Mouse (Mus musculus): ENCODE measurements around the gene Rslcan18.
"Not testable (repeated sequence)": the region's sequence is repeated elsewhere in the genome, so short reads cannot be mapped to it uniquely, and the experiment has no call there.

Gene Rslcan18

DNA sequence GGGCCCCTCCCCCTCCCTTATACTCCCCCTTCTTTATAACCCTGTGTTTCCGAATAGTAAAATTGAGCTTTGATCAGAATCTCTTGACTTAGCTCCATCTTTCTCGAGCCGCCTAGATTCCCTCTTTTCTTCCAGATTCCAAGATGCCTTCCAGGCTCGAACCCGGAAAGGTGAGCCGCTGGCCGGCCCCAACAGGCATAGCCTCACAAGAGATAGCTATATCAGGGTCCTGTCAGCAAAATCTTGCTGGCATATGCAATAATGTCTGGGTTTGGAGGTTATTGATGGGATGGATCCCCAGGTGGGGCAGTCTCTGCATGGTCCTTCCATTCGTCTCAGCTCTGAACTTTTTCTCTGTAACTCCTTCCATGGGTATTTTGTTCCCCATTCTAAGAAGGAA, at the start of gene Rslcan18:
Gene Rslcan18 (minus strand): TSS at position 101 of the 400 bp plus-strand sequence.
- not testable (repeated sequence) for DNase-seq

DNA sequence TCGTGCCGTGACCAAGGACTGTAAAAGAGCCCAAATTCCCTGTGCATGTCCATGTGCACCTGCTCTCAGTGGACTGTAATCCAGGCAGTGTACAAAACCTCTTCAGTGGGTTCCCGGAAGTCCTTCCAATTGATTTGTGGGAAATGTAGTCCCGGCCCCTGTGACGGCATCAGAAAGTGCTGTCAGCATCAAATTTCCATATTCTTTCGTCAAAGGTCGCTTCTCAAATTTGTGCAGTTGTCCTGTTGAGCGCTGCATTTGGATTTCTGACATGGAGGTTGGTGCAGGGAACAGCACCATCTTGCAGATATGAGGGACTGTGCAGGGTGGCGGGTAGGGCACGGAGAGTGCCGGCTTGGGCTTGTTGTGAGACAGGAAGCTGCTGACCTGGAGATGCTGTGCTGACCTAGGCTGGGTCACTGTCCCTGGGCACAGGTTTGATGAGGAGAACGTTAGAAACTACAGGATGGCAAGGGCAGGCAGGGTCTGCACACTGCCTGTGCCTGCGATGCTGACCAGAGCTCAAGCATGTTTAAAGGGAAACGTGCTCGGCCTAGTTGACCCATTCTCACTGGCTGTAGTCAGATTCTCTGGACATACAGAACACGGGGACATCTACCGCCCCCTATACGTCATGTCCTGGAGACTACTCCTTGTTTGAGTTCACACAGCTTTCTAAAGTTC, 12.1 kb upstream of the Rslcan18 start:
- DNase-seq = peak; percentile 78

DNA sequence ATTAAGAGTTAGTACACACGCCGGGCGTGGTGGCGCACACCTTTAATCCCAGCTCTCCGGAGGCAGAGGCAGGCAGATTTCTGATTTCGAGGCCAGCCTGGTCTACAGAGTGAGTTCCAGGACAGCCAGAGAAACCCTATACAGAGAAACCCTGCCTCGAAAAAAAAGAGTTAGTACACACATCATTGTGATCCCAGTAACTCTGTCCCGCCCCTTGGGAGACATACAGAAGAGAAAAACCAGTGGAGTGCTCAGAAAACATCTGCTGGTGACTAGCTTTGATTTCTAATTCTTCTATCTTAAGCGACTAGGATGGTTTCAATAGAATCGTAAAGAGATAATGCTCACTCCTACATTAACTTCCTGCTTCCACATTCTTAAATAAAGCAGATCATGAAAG, 11.4 kb upstream of the Rslcan18 start:
- DNase-seq = not testable (repeated sequence)

DNA sequence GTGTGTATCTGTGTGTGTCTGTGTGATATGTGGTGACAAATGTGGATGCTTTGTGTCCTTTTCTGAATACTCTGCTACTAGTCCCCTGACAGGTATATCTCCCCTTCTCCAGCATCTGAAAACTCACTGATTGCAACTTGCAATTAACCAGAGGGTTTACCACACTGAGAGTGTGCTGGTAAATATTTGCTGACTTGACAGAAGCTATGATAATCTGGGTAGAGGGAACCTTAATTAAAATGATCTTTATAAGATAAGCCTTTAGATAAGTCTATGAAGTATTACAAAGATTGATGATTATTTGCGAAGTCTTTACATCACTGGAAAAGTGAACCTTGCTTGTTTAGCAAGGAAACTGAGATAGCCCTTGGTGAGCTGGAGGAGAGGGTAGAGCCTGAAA, 8.4 kb upstream of the Rslcan18 start:
- DNase-seq = no peak

DNA sequence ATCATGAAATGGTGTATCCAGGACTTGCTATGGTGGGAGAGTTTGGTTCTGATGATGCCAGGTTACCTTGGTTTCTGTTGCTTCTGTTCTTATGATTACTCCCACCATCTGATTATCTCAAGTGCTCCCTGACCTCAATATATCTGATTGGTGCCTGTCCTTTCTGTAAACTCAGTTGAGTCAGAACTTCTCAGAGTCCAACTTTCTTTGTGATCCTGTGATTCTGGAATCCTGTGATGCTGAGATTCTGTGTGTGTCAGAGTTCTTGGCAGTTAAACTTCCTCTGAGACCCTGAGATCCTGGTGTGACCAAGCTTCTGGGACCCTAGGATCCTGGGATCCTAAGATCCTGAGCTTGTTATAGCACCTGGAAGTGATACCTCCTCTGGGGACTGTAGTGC, 5.3 kb upstream of the Rslcan18 start, which contains the start of gene Zfp759:
Gene Zfp759 (plus strand): TSS at position 301 of the 400 bp plus-strand sequence.
- DNase-seq = not testable (repeated sequence)

DNA sequence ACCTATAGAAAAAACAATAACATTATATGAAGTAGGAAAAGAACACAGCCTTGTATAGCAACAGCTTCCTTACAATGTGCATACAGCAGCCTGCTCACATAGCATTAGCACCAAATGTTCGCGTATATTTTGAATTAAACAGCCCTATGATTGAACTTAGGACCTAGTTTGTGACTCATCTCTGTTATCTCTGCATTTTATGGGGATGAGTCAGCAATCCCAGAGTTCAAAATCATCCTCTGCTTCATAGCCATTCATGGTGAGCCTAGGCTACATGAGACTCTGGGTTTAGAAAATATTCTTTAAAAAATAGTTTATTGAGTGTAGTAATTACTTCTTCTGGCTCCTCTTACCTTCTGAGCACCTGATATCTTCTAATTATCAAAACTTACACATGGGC, 2.8 kb downstream of the Rslcan18 start:
- no peak for DNase-seq

DNA sequence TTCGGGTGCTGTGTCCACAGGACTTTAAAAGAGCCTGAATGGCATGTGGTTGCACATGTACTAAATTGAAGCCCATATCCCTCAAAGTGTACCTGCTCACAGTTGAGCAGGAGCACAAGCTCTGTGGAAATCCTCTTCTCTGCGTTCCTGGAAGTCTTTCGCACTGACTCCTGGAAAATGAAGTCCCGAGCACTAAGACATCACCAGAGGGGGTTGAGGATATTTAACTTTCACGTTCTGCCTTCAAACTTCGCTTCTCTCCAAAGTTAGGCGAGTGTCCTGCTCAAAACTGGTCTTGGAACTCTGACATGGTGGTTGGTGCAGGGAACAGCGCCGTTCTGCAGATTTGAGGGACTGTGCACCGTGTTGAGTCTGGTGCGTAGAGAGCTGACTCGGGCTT, 4.0 kb downstream of the Rslcan18 start:
- DNase-seq = no peak

DNA sequence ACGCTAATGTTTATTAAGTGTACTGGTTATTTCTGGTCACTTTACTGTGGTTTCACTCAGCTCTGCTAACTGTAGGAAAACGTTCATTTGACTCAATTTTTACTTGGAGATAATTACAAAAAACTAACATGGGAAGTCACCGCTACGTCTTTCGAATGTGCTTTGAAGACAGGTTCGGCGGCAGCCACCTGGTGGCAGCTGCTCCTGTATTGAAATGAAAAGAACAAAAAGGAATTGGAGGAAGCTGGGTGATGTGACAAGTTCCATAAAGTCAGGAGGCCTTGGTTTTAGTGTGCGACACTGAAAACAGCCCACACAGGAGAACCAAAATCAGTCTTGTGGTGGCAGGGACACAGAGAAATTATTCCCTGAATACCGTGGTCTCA, 7.2 kb downstream of the Rslcan18 start:
- no peak for DNase-seq

DNA sequence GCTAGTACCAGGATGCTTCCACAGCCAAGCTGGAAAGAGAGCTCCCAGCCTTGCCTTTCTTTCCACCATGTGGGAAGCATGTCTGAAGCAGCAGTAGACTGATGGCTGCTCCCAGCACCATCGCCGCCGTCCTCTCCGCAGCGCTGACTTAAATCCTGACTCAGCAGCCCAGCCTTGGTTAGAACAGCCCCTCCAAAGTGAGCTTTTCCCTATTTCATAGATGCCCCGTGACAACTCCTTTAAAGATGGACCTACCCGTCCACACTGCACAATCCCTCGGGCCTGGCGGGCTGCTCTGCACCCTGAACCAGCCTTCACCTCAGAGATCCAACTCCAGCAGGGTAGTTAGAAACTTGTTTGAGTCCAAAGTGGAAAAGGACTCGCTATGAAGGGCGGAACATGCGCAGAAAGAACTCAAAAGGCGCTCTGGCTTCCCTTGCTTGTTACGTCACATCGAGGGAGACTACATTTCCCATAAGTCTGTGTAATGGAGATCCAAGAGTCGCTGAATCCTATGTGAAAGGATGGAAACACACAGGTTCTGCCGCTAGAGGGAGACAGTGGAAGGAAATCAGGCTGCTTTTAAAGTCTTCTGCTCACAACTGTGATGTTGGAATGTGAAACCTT, 7.8 kb downstream of the Rslcan18 start, which contains the start of gene Gm28557:
Gene Gm28557 (minus strand): TSS at position 411 of the 627 bp plus-strand sequence.
- DNase-seq = peak; percentile 95

DNA sequence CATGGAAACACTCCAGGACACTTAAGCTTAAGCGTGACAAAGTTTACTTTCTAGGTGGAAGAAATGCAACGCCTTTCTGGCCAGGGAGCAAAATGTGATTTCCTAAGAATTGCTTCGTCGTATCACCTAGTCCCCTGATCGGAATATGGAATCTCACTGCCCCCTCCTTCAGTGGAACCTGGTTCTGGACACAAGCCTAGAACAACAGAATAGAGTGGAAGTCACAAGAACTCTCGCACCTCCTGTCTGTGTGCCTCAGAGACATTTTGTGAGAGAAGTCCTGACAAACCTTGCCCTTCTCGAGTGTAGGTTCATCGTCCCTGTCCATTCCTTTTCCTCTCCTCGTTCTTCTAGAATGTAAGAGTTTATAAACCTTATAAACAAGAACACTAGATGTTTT, 8.4 kb downstream of the Rslcan18 start:
- no peak for DNase-seq

DNA sequence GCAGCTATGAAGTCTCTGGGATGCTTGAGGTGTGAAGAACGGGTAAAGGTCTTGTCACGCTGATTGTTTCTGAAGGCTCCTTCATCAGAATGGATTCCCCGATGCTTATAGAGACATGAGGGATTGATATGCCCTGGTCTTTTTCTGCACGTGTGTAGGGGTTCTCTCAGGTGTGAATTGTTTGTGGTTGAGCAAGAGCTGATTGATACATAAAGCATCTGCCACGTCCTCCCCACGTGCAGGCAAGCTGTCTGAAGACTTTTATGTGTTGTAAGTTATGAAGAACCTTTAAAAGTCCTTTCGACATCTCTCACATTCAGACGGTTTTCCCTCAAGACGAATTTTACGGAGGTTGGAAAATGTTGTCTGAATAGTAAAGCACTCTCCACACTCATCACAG, 18.2 kb downstream of the Rslcan18 start, which contains the start of gene Zfp708:
Gene Zfp708 (minus strand): TSS at position 101 of the 400 bp plus-strand sequence.
- DNase-seq = no peak

DNA sequence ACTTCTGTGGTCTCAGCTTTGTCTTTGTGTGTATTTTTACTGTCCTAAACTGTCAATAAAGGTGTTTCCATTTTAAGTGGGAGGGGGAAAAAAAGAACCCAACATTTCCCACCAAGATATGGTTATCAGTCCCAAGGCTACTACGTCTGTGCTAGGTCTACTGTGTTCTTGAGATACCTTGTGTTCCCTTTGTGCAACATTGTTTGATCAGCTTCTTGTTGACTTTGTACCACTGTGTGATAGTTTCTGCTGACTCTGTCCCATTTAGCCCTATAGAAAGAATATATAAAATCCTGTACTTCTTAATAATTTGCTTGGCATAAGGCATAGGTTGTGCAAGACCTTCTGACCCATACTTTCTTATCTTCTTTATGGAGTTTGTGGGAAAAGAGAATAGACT, 25.9 kb downstream of the Rslcan18 start:
- no peak for DNase-seq

DNA sequence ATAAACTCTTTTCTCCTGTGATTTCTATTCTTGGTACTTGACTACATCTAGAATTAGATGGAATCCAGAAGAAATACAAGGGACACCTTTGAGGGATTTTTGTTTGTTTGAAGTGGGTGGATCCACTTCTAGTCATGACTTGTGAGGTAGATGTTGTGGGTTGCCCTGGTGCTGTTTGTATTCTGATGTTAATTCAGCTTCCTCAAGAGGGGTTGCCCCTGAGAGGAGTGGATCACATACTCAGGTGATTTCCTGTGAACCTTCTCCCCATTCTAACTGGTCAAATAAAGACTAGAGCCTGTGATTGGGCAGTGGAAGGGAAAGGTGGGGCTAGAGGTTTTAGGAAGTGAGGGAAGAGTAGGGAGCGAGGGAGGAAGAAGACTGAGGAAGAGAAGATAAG, 34.1 kb downstream of the Rslcan18 start:
- DNase-seq = no peak

DNA sequence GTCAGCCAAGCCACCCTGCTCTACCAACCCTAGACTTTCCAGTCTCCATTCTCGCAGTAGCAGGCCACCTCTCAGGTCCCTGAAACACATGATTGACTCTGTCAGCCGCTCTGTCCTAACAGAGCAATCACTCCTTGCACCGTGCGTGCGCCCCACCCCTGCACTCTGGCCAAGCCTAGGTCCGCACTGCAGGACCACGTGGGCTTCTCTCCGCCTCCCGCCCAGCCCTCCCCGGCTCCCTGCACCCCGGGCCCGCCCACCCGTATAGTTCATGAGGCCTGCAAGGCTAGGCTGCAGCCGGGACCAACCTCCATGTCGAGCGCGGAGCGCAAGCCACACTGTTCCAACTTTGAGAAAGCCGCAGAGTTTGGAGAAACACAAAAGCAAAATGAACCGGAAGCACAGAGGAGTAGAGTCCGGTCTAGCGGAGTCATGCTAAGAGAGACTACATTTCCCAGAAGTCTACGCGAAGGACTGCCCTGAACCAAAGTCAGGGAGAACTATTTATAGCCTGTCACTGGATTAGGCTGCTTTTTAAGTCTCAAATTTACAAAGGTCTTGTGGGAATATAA, 34.8 kb downstream of the Rslcan18 start:
- DNase-seq = peak; percentile 74

DNA sequence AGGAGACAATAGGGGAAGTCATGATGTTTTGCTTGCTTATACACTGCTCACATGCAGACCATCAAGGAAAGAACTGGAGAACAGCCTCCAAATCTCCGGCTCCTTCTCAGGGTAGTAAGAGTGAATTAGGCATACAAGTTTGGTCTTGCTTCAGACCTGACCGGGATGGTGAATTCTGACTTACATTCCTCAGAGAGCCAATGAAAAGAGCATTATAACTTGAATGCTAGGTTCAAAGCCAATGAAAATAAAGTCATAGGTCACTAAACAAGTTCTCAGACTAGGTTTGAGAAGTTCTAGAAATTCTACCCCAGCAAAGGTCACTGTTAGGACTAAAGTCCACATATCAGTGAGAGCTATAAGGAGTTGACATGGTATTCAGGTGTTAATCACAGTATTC, 38.8 kb downstream of the Rslcan18 start:
- DNase-seq = no peak

DNA sequence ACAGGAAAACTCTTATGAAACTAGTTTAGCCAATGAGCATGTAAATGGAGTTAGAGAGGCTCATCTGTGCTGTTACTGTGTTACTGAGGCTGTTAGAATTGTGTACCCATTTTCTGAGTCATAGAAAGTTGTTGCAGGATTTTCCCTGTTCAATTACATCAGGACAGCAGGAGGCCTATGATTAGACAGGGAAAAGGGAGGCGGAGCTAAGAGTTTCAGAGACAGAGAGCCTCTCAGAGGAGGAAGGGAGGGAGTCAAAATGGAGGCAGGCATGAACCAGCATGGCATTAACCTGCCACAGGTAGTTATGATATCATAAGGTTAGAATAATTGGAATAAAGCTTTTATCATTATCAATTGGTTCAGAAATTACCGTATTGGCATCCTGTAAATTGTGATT, 43.3 kb downstream of the Rslcan18 start:
- DNase-seq = no peak

DNA sequence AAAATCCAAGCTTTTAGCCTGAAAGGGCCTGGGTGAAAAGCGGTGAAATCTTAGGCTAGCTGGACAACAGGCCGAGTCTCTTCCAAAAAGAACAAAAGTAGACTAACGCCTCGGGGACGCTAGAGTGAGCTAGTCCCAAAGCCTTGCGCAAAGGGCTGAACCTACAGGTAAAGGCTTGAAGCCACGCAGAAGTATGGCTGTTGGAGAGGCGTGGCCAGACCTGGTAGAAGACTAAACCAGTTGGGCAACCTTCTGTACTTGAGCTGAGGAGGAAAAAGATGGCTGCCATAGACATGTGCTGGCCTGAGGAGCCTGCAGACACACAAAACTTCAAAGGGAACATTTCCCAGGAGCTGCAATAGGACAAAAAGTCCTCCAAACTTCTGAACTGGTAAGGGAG, 50.7 kb downstream of the Rslcan18 start:
- no peak for DNase-seq

DNA sequence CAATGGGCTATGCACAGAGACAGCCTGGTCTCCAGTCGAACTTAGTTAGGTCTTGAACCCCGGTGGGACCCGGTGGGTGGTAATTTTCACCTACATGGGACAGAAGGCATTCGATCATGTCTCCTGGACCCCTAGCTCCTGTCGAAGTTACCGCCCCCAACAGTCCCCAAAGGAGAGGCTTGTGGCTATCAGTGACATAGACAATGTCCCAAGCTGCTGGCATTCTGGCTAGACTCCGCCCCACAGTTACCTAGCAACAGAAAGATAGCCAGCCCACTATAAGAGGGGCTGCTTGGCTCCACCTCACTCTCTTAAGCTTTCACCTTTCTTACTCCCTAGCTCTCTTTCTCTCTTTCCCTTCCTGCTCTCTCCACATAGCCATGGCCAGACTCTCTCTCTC, 53.6 kb downstream of the Rslcan18 start:
- DNase-seq = no peak

DNA sequence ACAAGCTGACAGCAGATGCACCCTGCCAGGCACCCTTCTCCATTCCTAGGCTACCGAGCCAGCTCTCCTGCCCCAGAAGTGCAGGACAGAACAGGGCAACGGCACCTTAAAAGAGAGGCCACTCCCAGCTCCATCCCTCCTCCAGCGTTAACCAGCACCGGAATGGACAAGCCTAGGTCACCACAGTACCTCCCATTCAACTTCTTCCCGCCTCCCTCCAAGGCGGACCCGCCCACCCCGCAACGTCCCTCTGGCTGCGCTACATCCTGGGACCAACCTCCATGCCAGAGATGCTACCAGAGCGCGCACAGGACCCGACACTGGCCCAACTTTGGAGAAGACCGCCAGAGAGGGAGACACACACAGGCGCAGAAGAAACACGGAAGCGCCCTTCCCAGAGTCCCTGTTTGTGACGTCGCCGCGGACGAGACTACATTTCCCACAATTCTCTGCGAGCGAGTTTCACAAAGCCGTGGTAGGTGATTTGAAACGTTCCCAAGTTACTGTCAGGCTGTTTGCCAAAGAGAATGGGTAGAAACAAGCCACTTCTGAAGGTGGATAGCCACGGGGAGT, 55.2 kb downstream of the Rslcan18 start, which contains the start of gene Zfp712:
Gene Zfp712 (minus strand): TSS at position 385 of the 573 bp plus-strand sequence.
- DNase-seq = peak; percentile 94

DNA sequence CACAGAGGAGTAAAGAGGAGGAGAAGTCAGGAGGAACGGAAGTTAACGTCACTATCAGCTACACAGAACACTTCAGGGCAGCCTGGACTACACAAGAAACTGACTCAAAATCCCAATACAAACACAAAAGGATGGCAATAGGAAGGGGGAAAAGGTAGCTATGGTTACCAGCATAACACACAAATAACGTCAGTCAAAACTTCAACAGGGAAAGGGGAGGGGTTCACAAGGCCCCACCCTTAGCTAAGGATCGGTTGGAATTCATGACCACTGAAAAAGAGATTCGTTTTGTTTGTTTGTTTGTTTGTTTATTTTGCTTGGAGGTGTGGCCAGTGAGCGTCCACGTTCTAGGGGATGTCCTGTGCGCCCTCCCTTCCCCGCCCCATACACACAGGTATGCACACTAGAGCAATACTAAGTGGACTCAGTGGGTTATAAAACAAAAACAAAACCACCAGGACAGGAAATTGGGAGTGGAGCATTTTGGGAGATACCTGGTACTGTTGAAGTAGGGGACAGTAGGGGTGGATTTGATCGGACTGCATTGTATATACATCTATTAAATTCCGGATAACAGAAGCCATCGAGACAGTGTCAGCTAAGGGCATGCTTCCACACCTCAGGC, 55.8 kb downstream of the Rslcan18 start:
- DNase-seq = no peak
